Mouse (Mus musculus): ENCODE data around the gene Lrrk1.

GRCm38 (mm10) chr7:66309950-66310669 lies 78.0 kb downstream of the Lrrk1 start:
- no peak for TF ChIP-seq GATA1 (IDR thresholded peaks at IDR 0.05; ENCODE audit: borderline replicate concordance, low read length)
- TF ChIP-seq FLI1 (IDR thresholded peaks at IDR 0.05; ENCODE audit: low read length): no peak

All from megakaryocyte, embryonic 14.5 days (primary cell).